Mouse (Mus musculus) C2C12 (cell line): ENCODE measurements around the gene Ap2a1.

Experiments used
- CTCF ChIP-seq: IDR thresholded peaks from one replicate; pipeline ENCODE4 v1.5.1; 2011; ENCODE audit not compliant: control insufficient read depth, insufficient read depth, insufficient read length
- MAX ChIP-seq: IDR thresholded peaks from one replicate; pipeline ENCODE4 v1.6.1; 2011; ENCODE audit warnings: mild to moderate bottlenecking, control low read depth
- USF1 ChIP-seq: IDR thresholded peaks from one replicate; pipeline ENCODE4 v1.6.1; 2011; ENCODE audit warnings: low read depth, mild to moderate bottlenecking, control low read depth, moderate library complexity

DNA sequence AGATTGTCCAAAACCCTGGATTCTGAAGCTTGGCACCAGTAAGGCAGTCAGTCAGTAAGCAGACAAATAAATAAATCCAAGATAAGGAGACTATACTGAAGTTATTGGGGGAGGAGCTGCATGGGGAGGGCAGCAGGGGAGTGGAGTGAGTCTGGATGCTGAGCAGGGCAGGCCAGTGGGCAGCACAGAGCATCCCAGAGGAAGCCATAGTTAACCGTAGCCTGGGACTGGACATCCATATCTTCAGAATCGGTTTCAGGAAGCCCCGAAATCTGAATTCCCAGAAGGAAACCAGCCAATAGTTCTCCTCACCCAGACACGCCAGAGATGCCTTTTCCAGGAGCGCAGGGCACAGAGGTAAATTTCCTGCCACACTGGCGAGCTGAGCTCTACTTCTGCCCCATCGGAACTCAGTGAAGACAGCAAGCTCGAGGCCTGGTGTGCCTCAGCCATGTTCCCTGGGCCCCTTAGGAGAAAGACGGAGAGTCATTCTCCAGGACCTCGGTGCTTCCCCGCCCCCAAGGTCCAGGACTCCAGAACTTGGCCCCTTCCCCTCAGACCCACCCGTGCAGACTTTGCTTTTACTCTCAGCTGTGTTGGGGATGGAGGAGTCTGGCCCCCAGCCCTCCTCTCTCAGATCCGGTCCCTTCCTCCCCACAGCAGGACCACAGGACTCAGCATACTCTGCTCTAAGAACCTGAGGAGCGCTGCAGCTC, 44.3 kb upstream of the Ap2a1 start:
- TF ChIP-seq MAX: no peak
- no peak for TF ChIP-seq CTCF
- TF ChIP-seq USF1: no peak
